Mouse (Mus musculus) heart, embryonic 14.5 days (tissue): ENCODE measurements at regions not wholly inside any gene's neighbourhood (a gene's known extent, or its start where the extent isn't known, plus 50 kb on each side); places are given as distances from the start of the nearest gene placed in this dataset.
"Not testable (repeated sequence)": the region's sequence is repeated elsewhere in the genome, so short reads cannot be mapped to it uniquely, and the experiment has no call there.

Experiments
- ATAC-seq: fragments of 200-750 bp; cut with Nextera tagmentation; 2 replicates; pipeline ENCODE4 v1.8.0; 2017; ENCODE audit warnings: low read depth, moderate TSS enrichment; ENCODE audit not compliant: insufficient number of reproducible peaks, insufficient read depth, low FRiP score
- H3K27ac ChIP-seq, 2 experiments: fragments of 200-500 bp in 1 of 2; fragments of 300-500 bp in 1 of 2; sonication (generic) in 1 of 2; replicated peaks in 1 of 2; 2 replicates each; pipeline ENCODE4 v1.5.1; 2012 to 2014; ENCODE audit warnings: low read depth in 2 of 2, low read length in 2 of 2, control low read depth in 1 of 2, mild to moderate bottlenecking in 1 of 2, mixed read lengths in 1 of 2; ENCODE audit not compliant: control insufficient read depth in 1 of 2, insufficient read depth in 1 of 2
- H3K27me3 ChIP-seq: fragments of 300-500 bp; sonication (generic); 2 replicates; pipeline ENCODE4 v1.6.1; 2014; ENCODE audit warnings: mild to moderate bottlenecking, low read length, control low read depth; ENCODE audit not compliant: control insufficient read depth, insufficient read depth
- H3K36me3 ChIP-seq: fragments of 300-500 bp; sonication (generic); 2 replicates; pipeline ENCODE4 v1.6.1; 2014; ENCODE audit warnings: mild to moderate bottlenecking, control low read depth, low read length, mixed read lengths; ENCODE audit not compliant: control insufficient read depth, insufficient read depth
- H3K4me1 ChIP-seq, 2 experiments: fragments of 200-500 bp in 1 of 2; fragments of 300-500 bp in 1 of 2; sonication (generic) in 1 of 2; 2 replicates each; pipeline ENCODE4 v1.6.1; 2012 to 2014; ENCODE audit warnings: low read length in 2 of 2, control low read depth in 1 of 2, mixed read lengths in 1 of 2; ENCODE audit not compliant: control insufficient read depth in 2 of 2, insufficient read depth in 2 of 2
- H3K4me2 ChIP-seq: fragments of 300-500 bp; sonication (generic); 2 replicates; pipeline ENCODE4 v1.6.1; 2014; ENCODE audit warnings: mild to moderate bottlenecking, low read length
- H3K4me3 ChIP-seq, 2 experiments: fragments of 200-500 bp in 1 of 2; fragments of 300-500 bp in 1 of 2; sonication (generic) in 1 of 2; 2 replicates each; pipeline ENCODE4 v1.5.1; 2012 to 2014; ENCODE audit warnings: low read length in 2 of 2, mild to moderate bottlenecking in 2 of 2, control low read depth in 1 of 2, low read depth in 1 of 2, moderate library complexity in 1 of 2; ENCODE audit not compliant: control insufficient read depth in 1 of 2, insufficient read depth in 1 of 2
- H3K9ac ChIP-seq: fragments of 300-500 bp; sonication (generic); 2 replicates; pipeline ENCODE4 v1.6.1; 2014; ENCODE audit warnings: mild to moderate bottlenecking, low read length
- H3K9me3 ChIP-seq: fragments of 300-500 bp; sonication (generic); 2 replicates; pipeline ENCODE4 v1.6.1; 2016; ENCODE audit warnings: low read length, control low read depth; ENCODE audit not compliant: control insufficient read depth
- WGBS: fragments of 180-500 bp; shearing (Covaris S2); extraction: QIAGEN DNeasy Blood & Tissue Kit; methylation state at CpG from one replicate; pipeline ENCODE4 v1.1.7; 2014; 5-methylcytosine and 5-hydroxymethylcytosine counted together

DNA sequence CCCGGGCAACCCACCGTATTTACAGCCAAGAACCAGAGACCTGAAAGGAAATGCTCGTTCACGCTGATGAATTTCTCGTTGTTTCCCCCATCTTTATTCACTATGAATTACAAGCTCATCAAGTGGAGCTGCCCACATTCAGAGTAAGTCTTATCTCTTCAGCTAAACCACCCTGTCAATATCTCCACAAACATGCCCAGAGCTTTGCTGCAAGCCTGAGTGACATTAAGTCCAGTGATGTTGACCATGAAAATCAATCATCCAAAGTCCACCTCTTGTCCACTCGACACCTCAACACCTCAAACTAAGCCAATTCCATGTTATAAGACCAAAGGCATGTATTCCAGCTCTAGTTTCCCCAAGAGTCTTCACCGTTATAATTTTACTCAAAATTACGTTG, 582.8 kb downstream of the Fam19a2 start:
- ATAC-seq = no peak

DNA sequence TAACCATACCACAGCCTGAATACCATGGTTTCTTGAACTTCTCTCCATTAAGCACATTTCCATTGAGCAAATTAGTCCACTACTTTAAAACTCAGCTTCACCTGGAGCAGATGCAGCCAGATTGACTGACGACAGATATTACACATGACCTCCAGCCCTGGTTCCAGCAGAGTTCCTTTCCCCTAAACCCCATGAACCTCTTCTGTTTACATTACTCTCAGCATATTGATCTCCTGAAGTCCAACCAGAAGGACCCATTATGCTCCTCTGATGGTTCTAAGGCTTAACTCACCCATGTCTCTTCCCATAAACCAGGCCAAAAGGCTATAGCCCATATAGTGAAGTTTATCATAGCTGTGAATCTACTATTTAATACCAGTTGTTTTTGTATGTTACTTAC, 584.8 kb downstream of the Fam19a2 start:
- no peak overlapping the region for H3K4me3 ChIP-seq
- WGBS = 92% methylated on average over 1 of the region's 1 CpGs

More for the DNA sequence above, 582.8 kb downstream of the Fam19a2 start:
- no peak overlapping the region for H3K27ac ChIP-seq
- no peak overlapping the region for H3K9ac ChIP-seq
- H3K27me3 ChIP-seq = no peaks in the 10 kb centered on the region
- no peaks in the 10 kb centered on the region for H3K4me1 ChIP-seq
- H3K4me2 ChIP-seq = no peak overlapping the region
- WGBS = 69% methylated on average over 8 of the region's 8 CpGs
- H3K9me3 ChIP-seq = no peaks in the 10 kb centered on the region
- H3K36me3 ChIP-seq = no peaks in the 10 kb centered on the region
- no peak overlapping the region for H3K4me3 ChIP-seq

GRCm38 (mm10) chr10:123875459-123875858, 611.7 kb downstream of the Fam19a2 start:
- H3K27ac ChIP-seq = no peak overlapping the region
- no peaks in the 10 kb centered on the region for H3K36me3 ChIP-seq
- 39% methylated on average over 3 of the region's 3 CpGs for WGBS
- no peak for ATAC-seq
- H3K27me3 ChIP-seq = no peaks in the 10 kb centered on the region
- no peak overlapping the region for H3K4me2 ChIP-seq
- no peak overlapping the region for H3K9ac ChIP-seq
- no peak overlapping the region for H3K4me3 ChIP-seq
- H3K9me3 ChIP-seq = no peaks in the 10 kb centered on the region
- H3K4me1 ChIP-seq = no peaks in the 10 kb centered on the region

More for the DNA sequence above, 584.8 kb downstream of the Fam19a2 start:
- no peaks in the 10 kb centered on the region for H3K4me1 ChIP-seq
- no peaks in the 10 kb centered on the region for H3K9me3 ChIP-seq
- H3K4me2 ChIP-seq = no peak overlapping the region
- no peak overlapping the region for H3K27ac ChIP-seq
- ATAC-seq = no peak
- H3K27me3 ChIP-seq = no peaks in the 10 kb centered on the region
- H3K9ac ChIP-seq = no peak overlapping the region
- H3K36me3 ChIP-seq = no peaks in the 10 kb centered on the region

- H3K4me3 ChIP-seq = no peak overlapping the region
- no peaks in the 10 kb centered on the region for H3K27me3 ChIP-seq
- H3K4me1 ChIP-seq = no peaks in the 10 kb centered on the region
- H3K9ac ChIP-seq = no peak overlapping the region
- WGBS = 69% methylated on average over 5 of the region's 5 CpGs
- no peak for ATAC-seq
- H3K36me3 ChIP-seq = no peaks in the 10 kb centered on the region
- no peak overlapping the region for H3K27ac ChIP-seq
- H3K4me2 ChIP-seq = no peak overlapping the region
- H3K9me3 ChIP-seq = no peaks in the 10 kb centered on the region
Observed at GRCm38 (mm10) chr10:123875882-123876281, 612.1 kb downstream of the Fam19a2 start.

DNA sequence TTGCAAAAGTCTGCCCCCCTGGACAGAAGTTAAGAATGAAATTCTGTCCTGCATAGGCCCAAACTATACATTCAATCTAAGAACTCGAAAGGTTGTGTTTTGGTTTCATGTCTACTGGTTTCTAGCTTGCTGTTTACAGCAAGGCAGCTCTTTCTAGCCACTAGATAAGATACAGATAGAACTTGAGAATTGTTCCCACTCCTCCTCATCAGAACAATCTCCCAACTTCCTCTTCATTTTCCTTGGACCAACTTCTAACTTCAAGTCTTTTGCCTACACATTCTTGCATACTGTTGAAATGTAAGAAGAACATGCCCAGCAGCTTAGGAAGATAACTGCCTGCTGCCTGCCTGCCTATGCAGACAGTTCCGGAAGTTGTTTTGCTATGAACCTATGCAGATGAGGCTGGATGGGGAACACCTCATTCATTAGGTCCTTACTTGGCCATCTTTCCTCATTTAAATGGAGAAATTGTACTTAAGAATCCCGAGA, 624.9 kb downstream of the Fam19a2 start:
- Histone ChIP-seq H3K27ac (no peak overlapping the region), H3K4me1 (no peaks in the 10 kb centered on the region), H3K4me2 (no peak overlapping the region), H3K9ac (no peak overlapping the region), H3K9me3 (peaks cover 7% of the 10 kb centered on the region; the same call in 1 of the 2 replicates), H3K36me3 (no peaks in the 10 kb centered on the region), H3K27me3 (no peaks in the 10 kb centered on the region), H3K4me3 (no peak overlapping the region)
- no peak for ATAC-seq
- 67% methylated on average over 3 of the region's 3 CpGs for WGBS

DNA sequence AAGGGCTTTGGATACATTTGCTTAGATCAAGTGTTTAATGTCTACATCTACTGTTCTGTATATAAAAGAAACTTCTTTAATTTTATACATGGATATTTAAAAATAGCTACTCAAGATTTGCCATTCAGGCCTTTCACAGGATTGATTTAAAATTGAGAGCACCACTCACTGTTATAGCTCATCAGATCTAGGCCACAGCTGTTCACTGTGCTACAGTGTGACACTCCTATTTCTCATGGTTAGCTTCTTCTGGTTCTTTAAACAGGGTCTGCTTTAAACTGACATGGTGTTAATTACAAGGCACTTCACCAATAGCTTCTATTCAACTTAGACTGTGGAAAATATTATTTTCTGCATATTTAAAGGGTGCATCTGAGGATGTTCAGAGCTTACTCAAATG, 655.3 kb downstream of the Fam19a2 start:
- no peaks in the 10 kb centered on the region for H3K9me3 ChIP-seq
- no peak overlapping the region for H3K9ac ChIP-seq
- H3K36me3 ChIP-seq = no peaks in the 10 kb centered on the region
- H3K27me3 ChIP-seq = no peaks in the 10 kb centered on the region
- H3K4me1 ChIP-seq = no peaks in the 10 kb centered on the region
- no peak overlapping the region for H3K4me2 ChIP-seq
- H3K27ac ChIP-seq = no peak overlapping the region
- ATAC-seq = no peak
- no peak overlapping the region for H3K4me3 ChIP-seq

- no peak for ATAC-seq
- H3K4me1 ChIP-seq = no peaks in the 10 kb centered on the region
- no peak overlapping the region for H3K4me2 ChIP-seq
- H3K4me3 ChIP-seq = no peak overlapping the region
- H3K36me3 ChIP-seq = no peaks in the 10 kb centered on the region
- H3K9me3 ChIP-seq = no peaks in the 10 kb centered on the region
- WGBS = 69% methylated on average over 1 of the region's 1 CpGs
- H3K9ac ChIP-seq = no peak overlapping the region
- H3K27me3 ChIP-seq = no peaks in the 10 kb centered on the region
- H3K27ac ChIP-seq = no peak overlapping the region
Observed at GRCm38 (mm10) chr10:123929955-123930354, 666.2 kb downstream of the Fam19a2 start.

GRCm38 (mm10) chr10:123938732-123939131, 674.9 kb downstream of the Fam19a2 start:
- not testable (repeated sequence) for ATAC-seq

More at GRCm38 (mm10) chr10:123938732-123939131, 674.9 kb downstream of the Fam19a2 start:
- H3K27ac ChIP-seq, H3K4me2 ChIP-seq, H3K9me3 ChIP-seq, H3K27me3 ChIP-seq, H3K9ac ChIP-seq, H3K4me3 ChIP-seq, H3K4me1 ChIP-seq, H3K36me3 ChIP-seq: not testable (repeated sequence)
- 92% methylated on average over 4 of the region's 4 CpGs for WGBS
